Mouse (Mus musculus) myocyte (in vitro differentiated cells): ENCODE measurements around the gene Clk3. TPM values are rescaled to one million over a fixed set of nuclear protein-coding genes. Genes with fewer than 3 reads are reported as not detected.

Experiments used
- H3K27me3 ChIP-seq: one replicate; pipeline ENCODE4 v1.6.1; 2011; ENCODE audit not compliant: control insufficient read depth, insufficient read depth, insufficient read length
- H3K36me3 ChIP-seq: one replicate; pipeline ENCODE4 v1.6.1; 2011; ENCODE audit not compliant: control insufficient read depth, insufficient read depth
- H3K4me2 ChIP-seq: one replicate; pipeline ENCODE4 v1.6.1; 2011; ENCODE audit warnings: low read depth, control low read depth
- H3K4me3 ChIP-seq: one replicate; pipeline ENCODE4 v1.5.1; 2011; ENCODE audit warnings: mild to moderate bottlenecking, control low read depth, moderate library complexity
- H3K79me2 ChIP-seq: one replicate; pipeline ENCODE4 v1.6.1; 2011; ENCODE audit not compliant: control insufficient read depth, insufficient read depth
- H3ac ChIP-seq: one replicate; pipeline ENCODE4 v1.6.1; 2011; ENCODE audit not compliant: control insufficient read depth, insufficient read length
- CEBPB ChIP-seq: IDR thresholded peaks from 2 replicates; pipeline ENCODE4 v1.6.1; 2011; ENCODE audit warnings: mild to moderate bottlenecking, moderate library complexity; ENCODE audit not compliant: poor library complexity, insufficient read depth, severe bottlenecking
- E2F4 ChIP-seq: IDR thresholded peaks from one replicate; pipeline ENCODE4 v1.6.1; 2011; ENCODE audit warnings: mild to moderate bottlenecking, control low read depth, moderate library complexity; ENCODE audit not compliant: insufficient read depth
- MAX ChIP-seq: IDR thresholded peaks from one replicate; pipeline ENCODE4 v1.6.1; 2011; ENCODE audit warnings: low read depth, mild to moderate bottlenecking, control low read depth
- MYOD1 ChIP-seq, 3 experiments: IDR thresholded peaks; one replicate each; pipeline ENCODE4 v1.6.1; 2011; ENCODE audit warnings: control low read depth in 2 of 3, low read depth in 2 of 3, mild to moderate bottlenecking in 2 of 3, moderate library complexity in 1 of 3; ENCODE audit not compliant: insufficient read length in 2 of 3, control insufficient read depth in 1 of 3
- MYOG ChIP-seq, 3 experiments: IDR thresholded peaks; one replicate each; pipeline ENCODE4 v1.6.1; 2011; ENCODE audit warnings: control low read depth in 2 of 3, low read depth in 2 of 3, mild to moderate bottlenecking in 2 of 3; ENCODE audit not compliant: insufficient read length in 2 of 3, control insufficient read depth in 1 of 3, insufficient read depth in 1 of 3
- POLR2A ChIP-seq: IDR thresholded peaks from one replicate; pipeline ENCODE4 v1.6.1; 2011; ENCODE audit warnings: low read depth, mild to moderate bottlenecking, control low read depth, moderate library complexity; ENCODE audit not compliant: insufficient read length
- POLR2AphosphoS2 ChIP-seq: IDR thresholded peaks from one replicate; pipeline ENCODE4 v1.6.1; 2011; ENCODE audit warnings: low read depth, control low read depth; ENCODE audit not compliant: insufficient read length
- REST ChIP-seq: IDR thresholded peaks from one replicate; pipeline ENCODE4 v1.6.1; 2011; ENCODE audit warnings: mild to moderate bottlenecking, control low read depth, moderate library complexity; ENCODE audit not compliant: insufficient read depth, insufficient read length
- SRF ChIP-seq: IDR thresholded peaks from one replicate; pipeline ENCODE4 v1.6.1; 2011; ENCODE audit warnings: low read depth; ENCODE audit not compliant: control insufficient read depth, insufficient read length
- TCF12 ChIP-seq: IDR thresholded peaks from one replicate; pipeline ENCODE4 v1.6.1; 2011; ENCODE audit warnings: mild to moderate bottlenecking, control low read depth; ENCODE audit not compliant: poor library complexity, insufficient read depth, severe bottlenecking
- TCF3 ChIP-seq: IDR thresholded peaks from one replicate; pipeline ENCODE4 v1.6.1; 2011; ENCODE audit warnings: low read depth, control low read depth; ENCODE audit not compliant: insufficient read length
- USF1 ChIP-seq: IDR thresholded peaks from one replicate; pipeline ENCODE4 v1.6.1; 2011; ENCODE audit warnings: low read depth, mild to moderate bottlenecking, control low read depth, moderate library complexity
- polyA plus RNA-seq: library from polyadenylated mRNA; unstranded; fragments of >200 nt; fragmentation: generic; extraction: Trizol; gene quantifications from one replicate; pipeline ENCODE4 v1.2.1, GENCODE M21; 2012; ENCODE audit warnings: missing spikeins

Gene Clk3
- polyA plus RNA-seq, 1 experiment: 47.1 TPM

- TF ChIP-seq POLR2AphosphoS2 (no peak), SRF (no peak), MYOG (IDR thresholded peaks at IDR 0.05; ENCODE audit: control insufficient read depth in 1 of 3, insufficient read depth in 1 of 3, insufficient read length in 2 of 3, low read depth in 2 of 3) (no peak), MYOD1 (IDR thresholded peaks at IDR 0.05; ENCODE audit: control insufficient read depth in 1 of 3, insufficient read length in 2 of 3, low read depth in 2 of 3) (no peak), POLR2A (no peak), TCF3 (no peak), CEBPB (no peak), MAX (no peak), TCF12 (no peak)
Measured at GRCm38 (mm10) chr9:57774168-57774567, 8.5 kb upstream of the Clk3 start.

DNA sequence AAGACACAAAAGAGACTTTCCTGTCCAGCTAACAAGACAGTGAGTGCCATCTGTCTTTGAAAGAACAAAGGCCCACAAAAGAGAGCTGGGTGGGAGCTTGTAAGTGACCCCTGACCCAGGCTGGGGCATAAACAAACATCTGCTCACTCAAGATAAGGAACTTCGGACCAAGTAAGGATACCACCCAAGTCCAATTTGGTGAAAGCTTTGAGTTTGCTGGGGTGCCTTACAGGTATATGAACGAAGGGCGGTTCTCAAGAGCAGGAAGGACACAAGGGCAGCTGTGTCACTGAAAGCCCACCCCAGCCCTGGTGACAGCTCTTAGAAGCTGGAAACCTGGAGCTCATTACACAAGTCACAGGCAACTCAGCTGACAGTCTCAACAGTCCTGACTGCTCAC lies 8.1 kb upstream of the Clk3 start:
- Histone ChIP-seq H3ac (no peak overlapping the region), H3K27me3 (peaks cover 12% of the 10 kb centered on the region), H3K4me3 (no peak overlapping the region), H3K36me3 (no peaks in the 10 kb centered on the region), H3K4me2 (no peak overlapping the region), H3K79me2 (no peaks in the 10 kb centered on the region)
- TF ChIP-seq TCF3 (no peak), MYOG (IDR thresholded peaks at IDR 0.05; ENCODE audit: control insufficient read depth in 1 of 3, insufficient read depth in 1 of 3, insufficient read length in 2 of 3, low read depth in 2 of 3) (no peak), REST (no peak), MAX (no peak), MYOD1 (IDR thresholded peaks at IDR 0.05; ENCODE audit: control insufficient read depth in 1 of 3, insufficient read length in 2 of 3, low read depth in 2 of 3) (no peak), E2F4 (no peak), USF1 (no peak), POLR2A (no peak), CEBPB (no peak), POLR2AphosphoS2 (no peak), TCF12 (no peak)

More at GRCm38 (mm10) chr9:57774168-57774567, 8.5 kb upstream of the Clk3 start:
- no peak overlapping the region for H3K4me3 ChIP-seq
- no peaks in the 10 kb centered on the region for H3K79me2 ChIP-seq
- no peak overlapping the region for H3K4me2 ChIP-seq
- H3ac ChIP-seq: no peak overlapping the region
- H3K27me3 ChIP-seq: peaks cover 12% of the 10 kb centered on the region
- no peaks in the 10 kb centered on the region for H3K36me3 ChIP-seq

DNA sequence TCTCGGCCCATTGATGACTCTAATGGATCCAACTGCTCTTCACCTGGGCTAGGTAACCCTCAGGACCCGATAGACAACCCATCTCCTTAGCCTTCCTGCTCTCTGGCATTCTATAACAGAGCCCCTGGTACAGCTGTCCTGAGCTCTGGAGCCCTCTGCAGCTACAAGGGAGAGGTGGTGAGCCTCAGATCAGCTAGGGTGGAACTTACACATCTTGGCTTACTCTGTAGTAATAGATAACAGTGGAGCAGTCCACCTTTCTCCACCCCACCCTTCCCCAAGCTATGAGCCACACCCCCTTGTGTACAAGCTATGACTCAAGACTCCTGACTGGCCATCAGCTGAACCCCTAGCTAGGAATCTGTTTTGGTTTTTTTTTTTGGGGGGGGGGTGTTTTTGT lies 5.2 kb upstream of the Clk3 start:
- Histone ChIP-seq H3K4me3 (no peak overlapping the region), H3K36me3 (no peaks in the 10 kb centered on the region), H3K79me2 (no peaks in the 10 kb centered on the region), H3K27me3 (peaks cover 7% of the 10 kb centered on the region), H3ac (no peak overlapping the region), H3K4me2 (no peak overlapping the region)
- TF ChIP-seq REST: no peak
- no peak for TF ChIP-seq CEBPB

DNA sequence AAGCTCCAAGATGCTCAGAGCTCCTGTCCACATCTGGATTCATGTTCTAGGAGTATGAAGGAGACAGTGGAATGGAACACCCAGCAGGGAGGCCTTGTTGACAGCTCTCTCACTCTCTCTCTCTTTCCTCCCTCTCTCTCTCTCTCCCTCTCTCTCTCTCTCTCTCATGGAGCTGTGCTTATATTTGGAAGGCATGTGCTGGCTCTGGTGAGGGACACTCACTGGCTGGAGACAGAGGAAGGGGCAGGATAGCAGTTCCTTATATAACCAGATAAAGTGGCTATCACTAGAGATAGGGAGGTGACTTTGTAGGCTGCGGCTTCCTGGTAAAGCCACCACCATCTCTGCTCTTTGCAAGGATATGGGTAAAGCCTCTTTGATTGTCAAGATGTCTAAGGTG lies 4.6 kb upstream of the Clk3 start:
- Histone ChIP-seq H3K79me2 (no peaks in the 10 kb centered on the region), H3K4me3 (no peak overlapping the region), H3ac (no peak overlapping the region), H3K27me3 (peaks cover under 1% of the 10 kb centered on the region), H3K4me2 (no peak overlapping the region), H3K36me3 (no peaks in the 10 kb centered on the region)
- TF ChIP-seq MYOG (IDR thresholded peaks at IDR 0.05; ENCODE audit: control insufficient read depth in 1 of 3, insufficient read depth in 1 of 3, insufficient read length in 2 of 3, low read depth in 2 of 3): no peak
- no peak for TF ChIP-seq SRF
- no peak for TF ChIP-seq CEBPB
- TF ChIP-seq E2F4: no peak
- TF ChIP-seq POLR2A: no peak
- no peak for TF ChIP-seq POLR2AphosphoS2
- no peak for TF ChIP-seq MYOD1 (IDR thresholded peaks at IDR 0.05; ENCODE audit: control insufficient read depth in 1 of 3, insufficient read length in 2 of 3, low read depth in 2 of 3)
- TF ChIP-seq TCF12: no peak
- TF ChIP-seq USF1: no peak
- TF ChIP-seq TCF3: no peak
- no peak for TF ChIP-seq MAX

- Histone ChIP-seq H3K4me2 (no peak overlapping the region), H3K36me3 (no peaks in the 10 kb centered on the region), H3ac (no peak overlapping the region)
Measured at GRCm38 (mm10) chr9:57769539-57770069, 3.9 kb upstream of the Clk3 start.

More at GRCm38 (mm10) chr9:57769539-57770069, 3.9 kb upstream of the Clk3 start:
- H3K27me3 ChIP-seq: no peaks in the 10 kb centered on the region
- TF ChIP-seq CEBPB: no peak
- TF ChIP-seq POLR2AphosphoS2: no peak
- no peak for TF ChIP-seq POLR2A
- TF ChIP-seq MAX: no peak
- TF ChIP-seq SRF: no peak
- no peak for TF ChIP-seq USF1
- no peak for TF ChIP-seq E2F4
- no peak for TF ChIP-seq REST
- TF ChIP-seq MYOD1 (IDR thresholded peaks at IDR 0.05; ENCODE audit: control insufficient read depth in 1 of 3, insufficient read length in 2 of 3, low read depth in 2 of 3): no peak
- TF ChIP-seq TCF3: no peak
- no peak for TF ChIP-seq TCF12
- no peak for TF ChIP-seq MYOG (IDR thresholded peaks at IDR 0.05; ENCODE audit: control insufficient read depth in 1 of 3, insufficient read depth in 1 of 3, insufficient read length in 2 of 3, low read depth in 2 of 3)
- no peak overlapping the region for H3K4me3 ChIP-seq
- no peaks in the 10 kb centered on the region for H3K79me2 ChIP-seq
